Mouse (Mus musculus) adrenal gland, adult (tissue): ENCODE measurements around the gene Cd300e.
A peak's percentile ranks its signal among the peaks of the same experiment; 100 is the strongest.
"Not testable (repeated sequence)": the region's sequence is repeated elsewhere in the genome, so short reads cannot be mapped to it uniquely, and the experiment has no call there.

Experiments used
- DNase-seq, 2 experiments: peaks; one replicate each; pipeline ENCODE4 v3.0.0; 2022 to 2023; ENCODE audit warnings: low spot score in 1 of 2; ENCODE audit not compliant: inconsistent age in 2 of 2

The Cd300e gene

DNA sequence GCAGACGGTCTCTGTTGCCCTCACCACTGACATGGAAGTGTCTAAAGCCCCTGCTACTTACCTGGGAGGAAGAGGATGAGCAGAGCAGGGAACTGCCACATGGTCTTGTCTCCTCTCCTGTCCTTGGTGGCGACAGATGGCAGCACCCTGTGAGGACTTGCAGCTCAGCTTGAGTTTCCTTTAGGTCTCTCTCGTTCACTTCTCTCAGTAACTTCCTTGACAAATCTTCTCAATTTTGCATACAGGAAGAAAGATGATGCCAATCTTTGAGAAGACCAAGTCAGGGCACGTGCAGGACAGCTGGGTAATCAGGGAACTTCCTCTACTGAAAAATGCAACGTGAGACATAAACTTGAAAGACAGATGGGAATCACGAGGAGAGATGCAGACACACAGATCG is 45.9 kb downstream of the Cd300e start, which contains the start of gene Cd300ld2:
Gene Cd300ld2 (minus strand): TSS at position 101 of the 400 bp plus-strand sequence.
- not testable (repeated sequence) for DNase-seq

DNA sequence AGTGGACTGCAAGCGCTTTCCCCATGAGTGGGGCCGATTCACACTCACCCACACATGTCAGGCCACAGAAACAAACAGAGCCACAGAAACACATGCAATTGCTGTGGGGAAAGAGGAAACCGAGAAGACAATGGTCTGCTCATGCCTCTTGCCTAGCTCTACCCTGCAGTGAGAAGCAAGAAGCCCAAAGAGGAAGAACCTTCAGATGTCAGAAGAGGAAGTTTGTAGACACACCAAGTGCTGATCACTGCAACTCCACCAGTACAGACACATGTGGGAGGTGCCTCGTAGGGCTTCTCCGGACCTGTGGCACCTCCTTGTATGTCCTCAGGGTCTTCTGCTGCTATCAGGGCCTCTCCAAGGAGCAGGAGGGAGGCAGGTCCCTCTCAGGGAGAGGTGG is 57.9 kb downstream of the Cd300e start:
- peak in 1 of 2 experiments; percentile 19 for DNase-seq
